Mouse (Mus musculus) cortical plate, adult 2 months (tissue): ENCODE measurements around the gene Zfp365.

Experiments used
- CTCF ChIP-seq: fragments of 200-500 bp; IDR thresholded peaks from 2 replicates; pipeline ENCODE4 v1.5.1; 2011; ENCODE audit warnings: mild to moderate bottlenecking, control low read depth, low read length; ENCODE audit not compliant: insufficient read depth; ENCODE audit errors: extremely low read depth
- POLR2A ChIP-seq: fragments of 200-500 bp; IDR thresholded peaks from 2 replicates; pipeline ENCODE4 v1.6.1; 2011; ENCODE audit warnings: mild to moderate bottlenecking, low read length, control low read depth; ENCODE audit not compliant: insufficient read depth; ENCODE audit errors: extremely low read depth

GRCm38 (mm10) chr10:67887971-67888370, 24.5 kb downstream of the Zfp365 start:
- TF ChIP-seq POLR2A (no peak), CTCF (no peak)
